Mouse (Mus musculus) liver, adult 10 weeks (tissue): Measurements from ENCODE around the gene Herc4. TPM values are rescaled to one million over a fixed set of nuclear protein-coding genes. Genes with fewer than 3 reads are reported as not detected.

Source experiments
- polyA plus RNA-seq: library from polyadenylated mRNA; stranded (reverse); fragments of 350-450 nt; fragmentation: Illumina TruSeq; extraction: RNeasy Lipid Tissue Mini Kit (QIAGEN cat#74804); gene quantifications from one replicate; pipeline ENCODE4 v1.2.3, GENCODE M21; 2014; ENCODE audit warnings: low read depth, low replicate concordance

The Herc4 gene
- 133 TPM for polyA plus RNA-seq

GRCm38 (mm10) chr10:63243493-63244054, at the start of gene Herc4:
TSS of gene Herc4 (plus strand) at chr10:63243810.

GRCm38 (mm10) chr10:63203728-63204127, 39.9 kb upstream of the Herc4 start, which contains the start of gene Mypn:
TSS of gene Mypn (minus strand) at chr10:63203952.

Other genes starting within 250 kb of the Herc4 start
- 43.9 TPM for gene Hnrnph3, start 219.6 kb upstream of the Herc4 start, polyA plus RNA-seq
- gene Pbld2, start 219.5 kb upstream of the Herc4 start, polyA plus RNA-seq: 103 TPM
- 110 TPM for gene Pbld1, start 183.6 kb upstream of the Herc4 start, polyA plus RNA-seq
- gene Atoh7, start 144.2 kb upstream of the Herc4 start, polyA plus RNA-seq: not detected
- gene Mypn, start 39.9 kb upstream of the Herc4 start, polyA plus RNA-seq: not detected
- 22.7 TPM for gene Sirt1, start 137.9 kb downstream of the Herc4 start, polyA plus RNA-seq
- gene Dnajc12, start 138.6 kb downstream of the Herc4 start, polyA plus RNA-seq: 5.1 TPM
- gene Gm7075, start 178.0 kb downstream of the Herc4 start, polyA plus RNA-seq: not detected
- gene Ctnna3, start 186.3 kb downstream of the Herc4 start, polyA plus RNA-seq: not detected